Mouse (Mus musculus) small intestine, adult 2 months (tissue): Measurements from ENCODE around the gene Mrvi1.

Experiments used
- CTCF ChIP-seq: fragments of 200-500 bp; IDR thresholded peaks from 2 replicates; pipeline ENCODE4 v1.5.1; 2012; ENCODE audit warnings: low read depth, mild to moderate bottlenecking, control low read depth, inconsistent platforms, low read length, moderate library complexity, mixed read lengths; ENCODE audit not compliant: insufficient replicate concordance, insufficient read length; ENCODE audit errors: extremely low read depth
- POLR2A ChIP-seq: fragments of 200-500 bp; IDR thresholded peaks from 2 replicates; pipeline ENCODE4 v1.6.1; 2012; ENCODE audit warnings: low read depth, mild to moderate bottlenecking, control low read depth, inconsistent platforms, low read length, moderate library complexity

DNA sequence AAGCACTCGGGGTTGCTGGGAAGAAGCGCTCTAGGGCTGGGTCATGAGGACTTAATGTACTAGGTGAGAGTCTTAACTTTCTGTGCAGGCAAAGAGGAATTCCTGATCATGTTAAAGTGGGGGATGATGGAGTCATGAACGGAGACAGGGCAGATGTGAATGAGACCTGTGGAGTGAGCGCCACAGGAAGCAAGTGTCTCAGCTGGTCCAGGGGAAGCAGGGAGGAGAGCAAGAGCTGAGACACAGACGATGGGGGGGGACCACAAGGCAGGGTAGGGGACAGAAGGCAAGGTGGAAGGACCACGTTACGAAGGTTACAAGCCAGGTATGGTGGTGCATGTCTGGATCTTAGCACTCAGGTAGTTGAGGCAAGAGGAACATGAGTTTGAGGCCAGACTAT is 85.8 kb downstream of the Mrvi1 start:
- TF ChIP-seq POLR2A, result no peak
- no peak for TF ChIP-seq CTCF
